29 mouse cellular contexts compared by ENCODE assay signal in the genomic region with DNA sequence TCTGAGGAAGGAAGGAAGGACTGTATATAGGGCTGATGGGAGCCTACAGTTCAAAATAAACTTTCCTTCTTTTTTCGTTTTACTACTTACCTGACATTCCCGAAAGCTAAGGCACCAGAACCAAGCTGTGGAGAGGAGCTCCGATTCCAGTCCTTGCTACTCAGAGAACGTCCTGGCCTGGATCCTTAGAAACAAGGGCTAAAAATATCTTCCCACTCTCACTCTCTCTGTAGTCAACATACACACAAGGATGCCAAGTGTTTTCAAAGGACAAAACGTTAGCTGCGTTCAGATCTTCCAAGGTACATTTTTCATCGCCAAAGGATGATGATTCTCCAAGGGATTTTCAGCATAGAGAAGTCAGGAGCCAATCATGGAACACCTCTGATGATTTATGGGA. TPM values are rescaled to one million over a fixed set of nuclear protein-coding genes. Genes with fewer than 3 reads are reported as not detected.
A peak's percentile ranks its signal among the peaks of the same experiment; 100 is the strongest.
DNase-seq lines count a peak whose midpoint lies in the region; ATAC-seq lines count a peak whose summit lies in the region.
"Had no signal": no experiment of that assay in that cellular context is flagged by ENCODE, and none has a peak within 500 bp of the region (broad histone marks: within the 10 kb centered on the region; RNA-seq: fewer than 3 reads in every experiment).

No protein-coding gene starts in this region.

- H3K4me3 ChIP-seq in heart, embryonic 10.5 days, result no peak overlapping the region
- no peak overlapping the region for H3K4me3 ChIP-seq in forebrain, embryonic 15.5 days
- H3K4me3 ChIP-seq: embryonic facial prominence, embryonic 15.5 days; limb, embryonic 15.5 days; midbrain, embryonic 12.5 days had no signal

- no peak for ATAC-seq in forebrain, embryonic 15.5 days (replicated peaks)
- ATAC-seq: forebrain, embryonic 14.5 days; hindbrain, postnatal 0 days; intestine, embryonic 16.5 days had no signal

- H3K27me3 ChIP-seq in heart, embryonic 10.5 days (ENCODE audit: insufficient read depth, poor library complexity, severe bottlenecking), result no peaks in the 10 kb centered on the region
- no peaks in the 10 kb centered on the region for H3K27me3 ChIP-seq in forebrain, embryonic 15.5 days
- H3K27me3 ChIP-seq: embryonic facial prominence, embryonic 15.5 days; limb, embryonic 15.5 days; midbrain, embryonic 12.5 days had no signal

- H3K9ac ChIP-seq in forebrain, embryonic 15.5 days (replicated peaks), result no peak overlapping the region
- H3K9ac ChIP-seq: embryonic facial prominence, embryonic 15.5 days; limb, embryonic 15.5 days; liver, embryonic 14.5 days; lung, embryonic 14.5 days; midbrain, embryonic 12.5 days had no signal

- no peaks in the 10 kb centered on the region for H3K9me3 ChIP-seq in heart, embryonic 10.5 days
- H3K9me3 ChIP-seq in forebrain, embryonic 15.5 days, result no peaks in the 10 kb centered on the region
- H3K9me3 ChIP-seq: embryonic facial prominence, embryonic 15.5 days; limb, embryonic 15.5 days; midbrain, embryonic 12.5 days had no signal

- 63% methylated on average over 7 of the region's 7 CpGs for WGBS in heart, embryonic 10.5 days
- WGBS in forebrain, embryonic 15.5 days, result 86% methylated on average over 7 of the region's 7 CpGs

- H3K36me3 ChIP-seq in heart, embryonic 10.5 days, result no peaks in the 10 kb centered on the region
- H3K36me3 ChIP-seq in forebrain, embryonic 15.5 days, result no peaks in the 10 kb centered on the region
- H3K36me3 ChIP-seq: embryonic facial prominence, embryonic 15.5 days; limb, embryonic 15.5 days; midbrain, embryonic 12.5 days had no signal

- H3K4me1 ChIP-seq in heart, embryonic 10.5 days, result peaks cover 17% of the 10 kb centered on the region; the same call in 1 of the 2 replicates
- peaks cover 17% of the 10 kb centered on the region for H3K4me1 ChIP-seq in forebrain, embryonic 15.5 days

- no peak overlapping the region for H3K4me2 ChIP-seq in forebrain, embryonic 15.5 days (replicated peaks)
- H3K4me2 ChIP-seq: embryonic facial prominence, embryonic 15.5 days; limb, embryonic 15.5 days; lung, embryonic 14.5 days; midbrain, embryonic 12.5 days had no signal

- H3K27ac ChIP-seq in heart, embryonic 10.5 days, result no peak overlapping the region
- H3K27ac ChIP-seq in forebrain, embryonic 15.5 days (replicated peaks), result no peak overlapping the region
- H3K27ac ChIP-seq: embryonic facial prominence, embryonic 15.5 days; hindbrain, postnatal 0 days; limb, embryonic 15.5 days; liver, embryonic 14.5 days; midbrain, embryonic 12.5 days had no signal

- peak; percentile 64 for DNase-seq in gastrocnemius, adult 18-20 months (ENCODE audit: low spot score)
- DNase-seq in gastrocnemius, postnatal 4 days (ENCODE audit: low spot score in 2 of 2), result no peak
- DNase-seq in heart, adult 8-10 months (ENCODE audit: low spot score), result peak; percentile 42
- DNase-seq in heart, embryonic 10.5 days (ENCODE audit: low spot score), result no peak
- DNase-seq in layer of hippocampus, adult 9-11 months, result peak; percentile 23
- no peak for DNase-seq in layer of hippocampus, postnatal 10 days (ENCODE audit: low spot score in 2 of 2)
- peak; percentile 66 for DNase-seq in skeletal muscle tissue, adult 2 months (ENCODE audit: low read depth, low spot score)
- DNase-seq: adrenal gland, postnatal 14 days; cerebellum, adult 9-10 months; kidney, adult 9 months; kidney, postnatal 14 days; layer of hippocampus, postnatal 36 days; left cerebral cortex, postnatal 4 days; lung, embryonic 14.5 days; spleen, adult 18-20 months had no signal

RNA-seq across cellular contexts. Expression of a gene that starts 0.5 kb away (rescaled TPM):
- total RNA-seq in gastrocnemius, adult 18-20 months (2021), result under 1 TPM; 0.38 to 0.62 TPM
- 1 to 10 TPM; 1.4 to 2.4 TPM for total RNA-seq in gastrocnemius, postnatal 4 days (2021)
- 1 to 10 TPM in 3 of 4 experiments, under 1 TPM in 1; 0.98 to 2.3 (median 1.3) TPM for total RNA-seq in heart, adult 8-10 months (2022)
- polyA plus RNA-seq in heart, embryonic 10.5 days (2016; fragmentation: Nextera tagmentation; extraction: Ambion mirVana), result not detected in 2 replicates
- 1 to 10 TPM in 1 of 2 experiments, under 1 TPM in 1; 0.59 to 1.1 TPM for total RNA-seq in layer of hippocampus, postnatal 10 days (2021)
- polyA plus RNA-seq in forebrain, embryonic 15.5 days (2015; fragmentation: Nextera tagmentation; extraction: Ambion mirVana), result 0.60 and 0.79 TPM in 2 replicates
- total RNA-seq: adrenal gland, postnatal 14 days; hindbrain, postnatal 0 days; megakaryocyte, adult 5-6 weeks; neutrophil, adult 5-6 weeks had no signal
- polyA plus RNA-seq: embryonic facial prominence, embryonic 15.5 days; limb, embryonic 15.5 days; liver, embryonic 14.5 days; lung, embryonic 14.5 days; urinary bladder, adult 2 months had no signal

RNA-seq across cellular contexts. Expression of a gene that starts 2.7 kb away (rescaled TPM):
- 100 to 1,000 TPM; 115 to 127 TPM for total RNA-seq in gastrocnemius, adult 18-20 months (2021)
- total RNA-seq in gastrocnemius, postnatal 4 days (2021), result 10 to 100 TPM; 43.0 to 49.6 TPM
- 100 to 1,000 TPM; 109 to 143 (median 124) TPM for total RNA-seq in heart, adult 8-10 months (2022)
- 8.1 and 15.5 TPM in 2 replicates for polyA plus RNA-seq in heart, embryonic 10.5 days (2016; fragmentation: Nextera tagmentation; extraction: Ambion mirVana)
- total RNA-seq in layer of hippocampus, postnatal 10 days (2021), result 10 to 100 TPM; 30.9 to 34.7 TPM
- polyA plus RNA-seq in forebrain, embryonic 15.5 days (2015; fragmentation: Nextera tagmentation; extraction: Ambion mirVana), result 11.5 and 14.0 TPM in 2 replicates

RNA-seq across cellular contexts. Expression of a gene that starts 35.6 kb away (rescaled TPM):
- total RNA-seq in gastrocnemius, adult 18-20 months (2021), result not detected
- not detected for total RNA-seq in gastrocnemius, postnatal 4 days (2021)
- total RNA-seq in heart, adult 8-10 months (2022), result not detected
- 8.6 and 27.2 TPM in 2 replicates for polyA plus RNA-seq in heart, embryonic 10.5 days (2016; fragmentation: Nextera tagmentation; extraction: Ambion mirVana)
- not detected for total RNA-seq in layer of hippocampus, postnatal 10 days (2021)
- not detected in 2 replicates for polyA plus RNA-seq in forebrain, embryonic 15.5 days (2015; fragmentation: Nextera tagmentation; extraction: Ambion mirVana)
- total RNA-seq: adrenal gland, postnatal 14 days; hindbrain, postnatal 0 days; layer of hippocampus, adult 18-20 months; layer of hippocampus, postnatal 36 days; left cerebral cortex, postnatal 4 days had no signal
- polyA plus RNA-seq: brain, embryonic 14.5 days; forebrain, embryonic 14.5 days; hindbrain, postnatal 0 days; testis, adult 2 months; urinary bladder, adult 2 months had no signal

RNA-seq across cellular contexts. Expression of a gene that starts 58.8 kb away (rescaled TPM):
- total RNA-seq in gastrocnemius, adult 18-20 months (2021), result 10 to 100 TPM; 43.1 to 54.1 TPM
- 10 to 100 TPM; 47.1 to 52.3 TPM for total RNA-seq in gastrocnemius, postnatal 4 days (2021)
- total RNA-seq in heart, adult 8-10 months (2022), result 10 to 100 TPM; 32.2 to 33.5 (median 33.0) TPM
- 62.9 and 72.4 TPM in 2 replicates for polyA plus RNA-seq in heart, embryonic 10.5 days (2016; fragmentation: Nextera tagmentation; extraction: Ambion mirVana)
- 100 to 1,000 TPM in 1 of 2 experiments, 10 to 100 TPM in 1; 93.0 to 100 TPM for total RNA-seq in layer of hippocampus, postnatal 10 days (2021)
- polyA plus RNA-seq in forebrain, embryonic 15.5 days (2015; fragmentation: Nextera tagmentation; extraction: Ambion mirVana), result 68.8 and 69.6 TPM in 2 replicates

Comparison
In these comparisons a context has a peak if more than half of its experiments do, and no peak if none do; other contexts are left out.
1. DNase-seq: peak in gastrocnemius, adult 18-20 months (single experiment), heart, adult 8-10 months (single experiment), layer of hippocampus, adult 9-11 months (single experiment) and skeletal muscle tissue, adult 2 months (single experiment); none in gastrocnemius, postnatal 4 days (0 of 2), heart, embryonic 10.5 days (single experiment) and layer of hippocampus, postnatal 10 days (0 of 2).